Mouse (Mus musculus): ENCODE measurements around the gene Zfp710.
"Not testable (repeated sequence)": the region's sequence is repeated elsewhere in the genome, so short reads cannot be mapped to it uniquely, and the experiment has no call there.

Gene Zfp710

DNA sequence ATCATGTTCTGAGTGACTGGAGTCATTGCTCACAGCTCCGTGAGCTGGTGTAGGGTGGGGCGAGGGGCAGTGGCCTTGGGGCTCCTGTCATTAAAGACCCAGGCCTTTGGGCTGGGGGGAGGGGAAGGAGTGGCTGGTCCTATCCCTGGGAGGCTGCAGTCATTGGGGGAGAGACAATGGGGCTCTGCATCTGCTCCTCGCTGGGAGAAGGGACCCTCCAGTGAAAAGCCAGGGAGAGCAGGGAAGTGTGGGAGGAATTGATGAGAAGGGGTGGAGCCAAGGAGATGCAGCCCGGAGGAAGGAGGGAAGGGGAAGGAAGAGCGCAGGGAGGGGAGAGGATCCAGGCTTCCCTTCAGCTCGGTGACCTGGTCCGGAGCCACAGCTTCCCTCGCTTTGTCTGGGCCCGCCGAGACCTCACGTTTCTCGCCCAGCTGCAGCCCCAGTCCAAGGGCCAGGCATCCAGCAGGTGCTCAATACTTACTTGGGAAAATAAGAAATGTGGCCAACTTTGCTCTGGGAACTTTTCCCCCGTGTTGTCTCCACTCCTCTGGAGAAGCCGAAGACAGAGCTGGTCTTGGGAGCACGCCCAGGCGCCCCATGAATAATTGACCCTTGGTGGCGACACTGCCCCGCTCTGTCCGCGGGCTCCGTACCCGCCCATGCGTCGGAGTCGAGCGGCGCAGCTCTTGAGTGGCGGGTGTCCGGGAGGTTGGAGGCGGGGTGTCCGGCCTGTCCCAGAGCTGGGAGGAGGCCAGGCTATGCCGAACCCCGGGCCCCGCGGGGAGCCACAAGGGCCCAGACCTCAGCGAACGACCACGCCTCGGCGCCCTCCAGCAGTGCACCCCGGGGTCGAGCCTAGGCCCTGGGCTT, at the start of gene Zfp710:
Gene Zfp710, plus strand, starts transcription at position 294 of the 870 bp plus-strand sequence.
- no peak for DNase-seq (ENCODE audit: low read depth, low spot score)

DNA sequence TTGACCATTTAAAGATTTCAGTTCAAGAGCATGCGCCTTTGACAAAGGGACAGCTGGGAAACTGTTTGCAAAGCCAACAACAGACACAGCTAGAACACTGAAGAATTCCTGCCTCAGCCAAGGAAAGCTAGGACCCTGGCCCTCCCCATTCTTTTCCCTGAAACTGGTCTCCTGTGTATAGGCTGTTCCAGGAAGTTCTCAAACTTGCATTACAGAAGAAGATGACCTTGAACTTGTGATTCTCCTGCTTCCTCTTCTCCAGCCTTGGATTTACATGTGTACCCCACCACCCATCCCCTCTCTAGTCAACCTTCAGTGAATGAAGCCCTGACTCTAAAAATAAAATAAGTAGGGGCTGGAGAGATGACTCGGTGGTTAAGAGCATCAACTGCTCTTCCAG, 49.3 kb upstream of the Zfp710 start:
- DNase-seq (ENCODE audit: low read depth, low spot score), result no peak

DNA sequence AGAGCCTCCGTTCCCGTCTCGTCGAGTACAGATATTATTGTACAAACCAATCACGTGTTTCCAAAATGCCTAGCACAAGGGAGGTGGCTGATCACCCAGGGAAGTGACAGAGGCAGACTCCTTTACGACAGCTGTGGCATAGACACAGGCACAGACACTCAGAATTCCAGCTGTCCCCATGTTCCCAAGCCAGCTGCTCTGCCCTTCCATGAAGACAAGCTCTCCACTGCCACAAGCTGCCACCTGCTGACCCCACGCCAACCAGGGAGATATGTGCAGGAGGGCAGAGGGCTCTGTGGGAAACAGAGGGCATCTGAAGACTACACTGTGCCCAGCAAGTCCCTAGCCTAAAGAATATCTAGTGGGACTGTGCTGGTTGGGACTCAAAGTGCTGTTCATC, 37.9 kb upstream of the Zfp710 start:
- no peak for DNase-seq (ENCODE audit: low read depth, low spot score)

DNA sequence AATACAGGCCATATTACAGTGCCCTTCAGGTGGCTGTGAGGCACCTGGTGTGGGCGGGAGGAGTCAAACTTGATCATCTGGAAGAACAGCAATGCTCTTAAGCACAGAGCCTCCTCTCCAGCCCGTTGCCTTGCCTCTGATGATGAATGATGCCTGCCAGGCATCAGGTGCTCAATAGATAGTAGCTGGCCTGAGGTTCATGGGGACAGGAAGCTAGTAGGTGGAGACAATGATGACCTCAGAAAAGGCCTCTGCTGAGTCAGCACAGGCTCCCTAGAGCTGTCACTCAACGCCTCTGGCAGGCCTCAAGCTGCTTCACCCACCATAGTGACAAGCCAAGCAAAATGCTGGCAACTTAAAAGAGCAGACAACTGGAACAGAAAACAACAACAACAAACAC, 36.9 kb upstream of the Zfp710 start:
- no peak for DNase-seq (ENCODE audit: low read depth, low spot score)

DNA sequence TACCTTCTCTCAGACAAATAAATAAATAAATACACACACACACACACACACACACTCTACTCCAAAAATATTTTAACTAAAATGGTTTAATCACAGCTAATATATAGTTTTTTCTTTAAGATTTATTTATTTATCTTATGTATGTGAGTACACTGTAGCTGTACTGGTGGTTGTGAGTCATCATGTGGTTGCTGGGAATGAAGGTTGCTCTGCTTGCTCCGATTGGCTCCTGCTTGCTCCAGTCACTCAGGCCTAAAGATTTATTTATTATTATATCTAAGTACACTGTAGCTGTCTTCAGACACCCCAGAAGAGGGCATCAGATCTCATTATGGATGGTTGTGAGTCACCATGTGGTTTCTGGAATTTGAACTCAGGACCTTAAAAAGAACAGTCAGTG, 36.1 kb upstream of the Zfp710 start:
- DNase-seq (ENCODE audit: low read depth, low spot score), result not testable (repeated sequence)

- no peak for DNase-seq (ENCODE audit: low read depth, low spot score)
Measured at GRCm38 (mm10) chr7:79994476-79994875, 30.1 kb upstream of the Zfp710 start.

GRCm38 (mm10) chr7:79997761-79998160, 26.9 kb upstream of the Zfp710 start:
- no peak for DNase-seq (ENCODE audit: low read depth, low spot score)

- no peak for DNase-seq (ENCODE audit: low read depth, low spot score)
Measured at GRCm38 (mm10) chr7:80002353-80003055, 22.1 kb upstream of the Zfp710 start.

GRCm38 (mm10) chr7:80004776-80005554, 19.6 kb upstream of the Zfp710 start:
- no peak for DNase-seq (ENCODE audit: low read depth, low spot score)

GRCm38 (mm10) chr7:80010680-80011079, 13.9 kb upstream of the Zfp710 start:
- no peak for DNase-seq (ENCODE audit: low read depth, low spot score)

DNA sequence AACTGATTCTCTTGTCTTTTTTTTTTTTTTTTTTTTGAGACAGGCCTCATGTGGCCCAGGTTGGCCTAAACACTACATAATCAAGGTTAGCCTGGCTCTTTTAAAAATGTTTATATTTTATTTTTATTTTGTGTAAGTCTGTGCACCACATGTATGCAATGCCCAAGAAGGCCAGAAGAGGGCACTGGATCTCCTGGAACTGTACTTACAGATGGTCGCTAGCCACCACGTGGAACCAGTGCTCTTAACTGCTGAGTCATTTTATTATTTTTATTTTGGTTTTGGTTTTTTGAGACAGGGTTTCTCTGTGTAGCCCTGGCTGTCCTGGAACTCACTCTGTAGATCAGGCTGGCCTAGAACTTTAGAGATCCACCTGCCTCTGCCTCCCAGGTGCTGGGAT, 13.1 kb upstream of the Zfp710 start:
- no peak for DNase-seq (ENCODE audit: low read depth, low spot score)

GRCm38 (mm10) chr7:80013884-80014550, 10.6 kb upstream of the Zfp710 start:
- DNase-seq (ENCODE audit: low read depth, low spot score), result no peak

DNA sequence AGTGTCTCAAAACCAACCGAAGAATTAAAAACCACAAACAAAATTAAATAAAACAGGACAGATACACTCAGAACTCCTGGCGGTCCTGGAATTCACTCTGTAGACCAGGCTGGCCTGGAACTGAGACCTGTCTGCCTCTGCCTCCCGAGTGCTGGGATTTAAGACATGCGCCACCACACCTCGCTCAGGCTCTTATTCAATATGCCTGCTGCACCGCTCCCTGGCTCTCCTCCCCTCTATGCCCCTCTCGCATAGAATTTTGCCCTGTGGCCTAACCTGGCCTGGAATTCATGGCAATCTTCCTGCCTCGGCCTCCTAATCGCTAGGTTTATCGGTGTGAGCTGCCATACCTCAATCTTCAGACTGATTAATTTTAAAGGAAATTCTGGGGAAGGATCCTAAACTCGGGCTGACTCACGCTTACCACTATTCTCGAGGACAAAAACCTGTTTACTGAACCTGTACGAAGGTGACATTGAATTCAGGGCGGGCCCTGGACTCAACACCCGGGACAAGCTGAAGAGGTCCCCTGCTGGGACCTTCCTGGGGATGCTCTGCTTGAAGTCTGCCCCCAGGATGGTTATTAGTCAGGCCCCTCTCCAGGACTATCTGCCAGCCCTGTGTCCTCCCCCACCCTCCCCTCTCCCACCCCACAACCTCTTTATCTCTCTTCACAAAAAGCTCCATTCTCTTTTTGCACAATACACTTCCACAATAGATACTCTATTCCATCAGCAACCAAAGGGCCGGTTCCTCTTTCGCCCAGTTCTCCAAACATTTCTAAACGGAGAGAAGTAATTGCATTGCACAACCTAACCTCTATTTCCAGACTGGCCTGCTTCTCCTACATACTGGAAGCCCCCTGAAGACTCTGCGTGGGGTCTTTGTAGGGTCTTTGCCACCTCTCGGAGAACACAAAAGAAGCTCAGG, 9.5 kb upstream of the Zfp710 start:
- DNase-seq (ENCODE audit: low read depth, low spot score), result no peak

DNA sequence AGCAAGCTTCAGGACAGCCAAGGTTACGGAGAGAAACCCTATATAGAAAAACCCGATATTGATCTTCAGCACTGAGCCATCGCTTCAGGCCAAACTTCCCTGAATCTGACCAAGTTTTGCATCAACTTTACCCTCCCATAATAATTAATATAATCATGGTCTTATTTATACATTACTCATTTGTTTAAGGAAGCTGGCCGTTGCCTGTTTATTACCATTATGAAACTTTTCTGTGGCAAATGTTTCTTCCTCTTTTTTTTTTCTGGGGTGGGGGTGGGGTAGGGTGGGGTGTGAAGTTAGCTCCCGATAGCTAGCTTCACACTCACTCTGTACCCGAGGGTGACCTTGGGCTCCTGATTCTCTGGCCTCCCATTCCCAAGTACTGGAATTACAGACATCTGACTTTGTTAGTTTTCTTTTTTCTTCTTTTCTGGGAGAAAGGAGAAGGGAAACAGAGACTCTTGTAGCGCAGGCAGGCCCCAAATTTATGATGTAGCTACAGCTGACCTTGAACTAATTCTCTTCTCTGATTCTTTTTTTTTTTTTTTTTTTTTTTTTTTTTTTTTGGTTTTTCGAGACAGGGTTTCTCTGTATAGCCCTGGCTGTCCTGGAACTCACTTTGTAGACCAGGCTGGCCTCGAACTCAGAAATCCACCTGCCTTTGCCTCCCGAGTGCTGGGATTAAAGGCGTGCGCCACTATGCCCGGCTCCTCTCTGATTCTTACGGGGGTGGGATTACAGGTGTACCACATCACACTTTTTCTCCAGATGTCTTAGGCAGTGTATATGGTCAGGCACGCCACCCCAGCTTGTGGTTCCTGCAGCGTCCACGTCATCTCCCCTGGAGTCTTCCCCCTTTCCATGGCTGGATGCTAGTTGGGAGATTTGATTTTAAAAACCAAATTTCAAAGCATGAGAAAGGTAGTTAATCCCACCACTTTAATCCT, 5.8 kb upstream of the Zfp710 start:
- DNase-seq (ENCODE audit: low read depth, low spot score), result no peak

DNA sequence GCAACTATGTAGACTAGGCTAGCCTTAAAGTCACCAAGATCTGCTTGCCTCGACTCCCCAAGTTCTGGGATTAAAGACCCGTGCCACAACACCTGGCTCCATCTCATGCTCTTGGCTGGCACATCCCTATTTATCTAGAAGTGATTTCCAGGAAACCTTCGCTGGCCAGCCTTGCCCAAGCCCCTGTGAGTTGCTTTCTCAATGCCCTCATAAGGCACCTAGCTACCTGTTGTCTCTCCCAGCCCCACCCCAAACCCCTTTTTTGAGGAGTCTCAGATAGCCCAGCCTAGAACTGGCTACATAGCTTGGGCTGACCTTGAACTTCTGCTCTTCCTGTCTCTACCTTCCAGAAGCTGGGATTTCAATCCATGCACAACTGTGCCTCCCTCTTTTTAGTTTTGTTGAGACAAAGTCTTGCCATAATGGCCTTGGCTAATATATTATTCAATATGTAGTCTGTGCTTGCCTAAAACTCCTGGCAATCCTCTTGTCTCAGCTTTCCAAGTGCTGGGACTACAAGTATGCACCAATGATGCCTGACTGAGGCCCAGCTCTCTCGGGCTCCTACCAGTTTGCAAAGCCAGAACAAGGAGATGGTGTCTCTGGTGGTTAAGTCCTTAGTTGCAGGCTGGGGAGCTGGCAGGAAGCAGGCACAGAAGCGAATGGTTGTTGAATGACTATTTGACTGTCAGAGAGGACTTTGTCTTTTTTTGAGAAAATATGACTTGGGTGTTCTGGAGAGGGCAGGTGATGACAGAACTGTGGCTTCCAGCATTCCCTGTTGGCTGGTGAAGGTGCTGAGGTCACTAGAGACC, 786 bp upstream of the Zfp710 start:
- DNase-seq (ENCODE audit: low read depth, low spot score), result no peak

DNA sequence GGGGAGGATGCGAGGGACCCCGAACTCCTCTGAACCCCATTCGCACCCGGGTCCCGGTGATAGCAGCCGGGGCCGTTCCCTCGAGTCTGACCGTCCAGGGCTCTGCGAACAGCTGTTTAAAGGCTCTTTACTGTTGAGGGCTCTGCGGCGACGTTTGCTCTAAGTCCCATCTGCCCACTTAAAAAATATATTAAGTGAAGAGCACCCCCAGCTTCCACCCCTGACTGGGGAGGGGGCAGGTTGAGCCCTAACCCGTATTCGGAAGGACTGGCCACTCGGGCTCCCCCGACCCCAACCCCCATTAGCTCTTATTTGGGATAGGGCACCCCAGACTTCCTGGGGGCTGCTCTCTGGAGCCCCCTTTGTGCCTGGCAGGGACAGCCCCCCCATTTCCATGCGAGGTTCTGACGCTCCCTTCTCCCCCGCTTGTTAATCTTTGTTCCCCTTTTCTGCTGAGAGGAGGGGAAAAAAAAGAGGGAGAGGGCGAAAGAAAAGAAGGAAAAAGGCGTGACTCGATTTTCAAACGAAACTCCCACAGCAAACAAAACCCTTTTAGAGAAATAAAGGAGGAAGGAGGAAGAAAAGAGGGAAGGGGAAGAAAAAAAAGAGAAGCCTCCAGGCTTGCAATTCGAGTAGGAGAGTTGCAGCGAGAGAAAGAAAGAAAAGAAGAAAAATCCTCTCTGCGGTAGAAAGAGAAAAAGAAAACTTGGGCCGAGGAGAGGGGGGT, 940 bp downstream of the Zfp710 start:
- DNase-seq (ENCODE audit: low read depth, low spot score), result no peak

- DNase-seq (ENCODE audit: low read depth, low spot score), result no peak
Measured at GRCm38 (mm10) chr7:80026118-80026989, 1.7 kb downstream of the Zfp710 start.

Measured in retina, adult 2 months (tissue).